19 mouse cellular contexts compared by ENCODE assay signal in genomic region chr15:63497207-63497606, GRCm38 (mm10).
"Had no signal": no experiment of that assay in that cellular context is flagged by ENCODE, and none has a peak within 500 bp of the region (broad histone marks: within the 10 kb centered on the region; RNA-seq: fewer than 3 reads in every experiment).

No protein-coding gene starts in this region.

- H3K4me3 ChIP-seq: kidney, embryonic 15.5 days; limb, embryonic 12.5 days; limb, embryonic 15.5 days; liver, embryonic 15.5 days; neural tube, embryonic 12.5 days; neural tube, embryonic 15.5 days had no signal

- H3K36me3 ChIP-seq: kidney, embryonic 15.5 days; limb, embryonic 12.5 days; limb, embryonic 15.5 days; liver, embryonic 15.5 days; neural tube, embryonic 12.5 days; neural tube, embryonic 15.5 days had no signal

- H3K27ac ChIP-seq: kidney, embryonic 15.5 days; limb, embryonic 12.5 days; limb, embryonic 15.5 days; liver, embryonic 15.5 days; neural tube, embryonic 12.5 days; neural tube, embryonic 15.5 days had no signal

- H3K4me1 ChIP-seq: kidney, embryonic 15.5 days; limb, embryonic 12.5 days; limb, embryonic 15.5 days; liver, embryonic 15.5 days; neural tube, embryonic 12.5 days; neural tube, embryonic 15.5 days had no signal

- DNase-seq: kidney, adult 2 months; kidney, postnatal 10 days; kidney, postnatal 36 days; left cerebral cortex, postnatal 4 days; lung, embryonic 14.5 days; lung, postnatal 14 days; midbrain, embryonic 14.5 days; right cerebral cortex, postnatal 25 days; thymus, adult 18-20 months; thymus, postnatal 36 days had no signal

- H3K9ac ChIP-seq: kidney, embryonic 15.5 days; limb, embryonic 12.5 days; limb, embryonic 15.5 days; liver, embryonic 15.5 days; lung, embryonic 14.5 days; neural tube, embryonic 12.5 days; neural tube, embryonic 15.5 days had no signal

- H3K27me3 ChIP-seq: kidney, embryonic 15.5 days; limb, embryonic 12.5 days; limb, embryonic 15.5 days; liver, embryonic 15.5 days; neural tube, embryonic 12.5 days; neural tube, embryonic 15.5 days had no signal

- H3K4me2 ChIP-seq: kidney, embryonic 15.5 days; limb, embryonic 12.5 days; limb, embryonic 15.5 days; liver, embryonic 11.5 days; liver, embryonic 15.5 days; lung, embryonic 14.5 days; midbrain, embryonic 11.5 days; neural tube, embryonic 12.5 days; neural tube, embryonic 15.5 days had no signal

- ATAC-seq: intestine, postnatal 0 days had no signal

- H3K9me3 ChIP-seq: kidney, embryonic 15.5 days; limb, embryonic 12.5 days; limb, embryonic 15.5 days; liver, embryonic 15.5 days; neural tube, embryonic 12.5 days; neural tube, embryonic 15.5 days had no signal
